Mouse (Mus musculus) hindbrain, embryonic 13.5 days (tissue): ENCODE data around the gene Ap1m1. TPM values are rescaled to one million over a fixed set of nuclear protein-coding genes. Genes with fewer than 3 reads are reported as not detected.

Experiments used
- ATAC-seq: fragments of 200-750 bp; cut with Nextera tagmentation; 2 replicates; pipeline ENCODE4 v1.8.0; 2017; ENCODE audit warnings: moderate TSS enrichment; ENCODE audit not compliant: low FRiP score
- H3K27ac ChIP-seq: fragments of 300-500 bp; sonication (generic); 2 replicates; pipeline ENCODE4 v1.5.1; 2015; ENCODE audit warnings: inconsistent platforms, mild to moderate bottlenecking, moderate library complexity
- H3K27me3 ChIP-seq: fragments of 300-500 bp; sonication (generic); 2 replicates; pipeline ENCODE4 v1.6.1; 2015; ENCODE audit warnings: mild to moderate bottlenecking, inconsistent platforms
- H3K36me3 ChIP-seq: fragments of 300-500 bp; sonication (generic); 2 replicates; pipeline ENCODE4 v1.6.1; 2015; ENCODE audit warnings: mild to moderate bottlenecking, inconsistent platforms
- H3K4me1 ChIP-seq: fragments of 300-500 bp; sonication (generic); replicated peaks from 2 replicates; pipeline ENCODE4 v1.6.1; 2015; ENCODE audit warnings: inconsistent platforms
- H3K4me2 ChIP-seq: fragments of 300-500 bp; sonication (generic); 2 replicates; pipeline ENCODE4 v1.6.1; 2015; ENCODE audit warnings: inconsistent platforms, mild to moderate bottlenecking, moderate library complexity
- H3K4me3 ChIP-seq: fragments of 300-500 bp; sonication (generic); 2 replicates; pipeline ENCODE4 v1.5.1; 2015; ENCODE audit warnings: mild to moderate bottlenecking, inconsistent platforms
- H3K9ac ChIP-seq: fragments of 300-500 bp; sonication (generic); 2 replicates; pipeline ENCODE4 v1.6.1; 2015; ENCODE audit warnings: mild to moderate bottlenecking, inconsistent platforms
- H3K9me3 ChIP-seq: fragments of 300-500 bp; sonication (generic); 2 replicates; pipeline ENCODE4 v1.6.1; 2016; ENCODE audit warnings: inconsistent platforms
- WGBS: fragments of 180-500 bp; shearing (Covaris S2); methylation state at CpG from one replicate; pipeline ENCODE4 v1.1.7; 2015; 5-methylcytosine and 5-hydroxymethylcytosine counted together
- polyA plus RNA-seq: library from polyadenylated mRNA; unstranded; fragments of >200 nt; fragmentation: Nextera tagmentation; extraction: Ambion mirVana; gene quantifications from 2 replicates; pipeline ENCODE4 v1.2.1, GENCODE M21; 2015

Gene Ap1m1
- polyA plus RNA-seq, 1 experiment from 2014 or later, result 247 TPM

GRCm38 (mm10) chr8:72300654-72301400, 61.0 kb downstream of the Ap1m1 start:
- no peak overlapping the region for H3K4me2 ChIP-seq

GRCm38 (mm10) chr8:72301497-72301896, 61.7 kb downstream of the Ap1m1 start:
- Histone ChIP-seq H3K4me1 (no peaks in the 10 kb centered on the region), H3K36me3 (no peaks in the 10 kb centered on the region), H3K27ac (no peak overlapping the region), H3K9me3 (no peaks in the 10 kb centered on the region), H3K27me3 (no peaks in the 10 kb centered on the region), H3K9ac (no peak overlapping the region), H3K4me3 (no peak overlapping the region), H3K4me2 (no peak overlapping the region)
- ATAC-seq, result no peak
- 90% methylated on average over 5 of the region's 5 CpGs for WGBS

More at GRCm38 (mm10) chr8:72300654-72301400, 61.0 kb downstream of the Ap1m1 start:
- H3K27me3 ChIP-seq, result no peaks in the 10 kb centered on the region
- H3K9ac ChIP-seq, result no peak overlapping the region
- H3K4me1 ChIP-seq, result no peaks in the 10 kb centered on the region; the same call in 1 of the 2 replicates
- no peak for ATAC-seq
- WGBS, result 83% methylated on average over 9 of the region's 9 CpGs
- no peak overlapping the region for H3K27ac ChIP-seq
- no peaks in the 10 kb centered on the region for H3K36me3 ChIP-seq
- H3K4me3 ChIP-seq, result no peak overlapping the region
- H3K9me3 ChIP-seq, result no peaks in the 10 kb centered on the region

- H3K36me3 ChIP-seq, result no peaks in the 10 kb centered on the region
- H3K9me3 ChIP-seq, result no peaks in the 10 kb centered on the region
- no peak overlapping the region for H3K27ac ChIP-seq
- WGBS, result 73% methylated on average over 8 of the region's 8 CpGs
- H3K9ac ChIP-seq, result no peak overlapping the region
- no peak overlapping the region for H3K4me3 ChIP-seq
- ATAC-seq, result no peak
- no peak overlapping the region for H3K4me2 ChIP-seq
- no peaks in the 10 kb centered on the region for H3K27me3 ChIP-seq
- 0 out of 2 replicates have a peak, but pooled peaks cover 3% of the 10 kb centered on the region for H3K4me1 ChIP-seq
Observed at GRCm38 (mm10) chr8:72302986-72303612, 63.3 kb downstream of the Ap1m1 start.

GRCm38 (mm10) chr8:72303633-72304032, 63.8 kb downstream of the Ap1m1 start:
- no peaks in the 10 kb centered on the region for H3K27me3 ChIP-seq
- H3K27ac ChIP-seq, result no peak overlapping the region
- H3K36me3 ChIP-seq, result no peaks in the 10 kb centered on the region
- 75% methylated on average over 8 of the region's 8 CpGs for WGBS
- H3K4me1 ChIP-seq, result 0 out of 2 replicates have a peak, but pooled peaks cover 6% of the 10 kb centered on the region
- H3K9ac ChIP-seq, result no peak overlapping the region
- H3K4me3 ChIP-seq, result no peak overlapping the region
- H3K4me2 ChIP-seq, result no peak overlapping the region
- H3K9me3 ChIP-seq, result no peaks in the 10 kb centered on the region
- no peak for ATAC-seq

GRCm38 (mm10) chr8:72305210-72305905, 65.5 kb downstream of the Ap1m1 start, which contains the start of gene Gm10282:
Gm10282 (minus strand) TSS chr8:72305260.
- Histone ChIP-seq H3K27me3 (no peaks in the 10 kb centered on the region), H3K9ac (no peak within 1 kb of the TSS), H3K4me3 (no peak within 1 kb of the TSS), H3K9me3 (no peaks in the 10 kb centered on the region), H3K27ac (no peak within 1 kb of the TSS), H3K36me3 (no peaks in the 10 kb centered on the region), H3K4me1 (0 out of 2 replicates have a peak, but pooled peaks cover 6% of the 10 kb centered on the region), H3K4me2 (no peak within 1 kb of the TSS)
- no peak for ATAC-seq
- 78% methylated on average over 16 of the region's 16 CpGs for WGBS

- Histone ChIP-seq H3K4me1 (peaks cover 11% of the 10 kb centered on the region), H3K27me3 (no peaks in the 10 kb centered on the region)
- 90% methylated on average over 5 of the region's 5 CpGs for WGBS
Observed at GRCm38 (mm10) chr8:72306913-72307312, 67.1 kb downstream of the Ap1m1 start.

More at GRCm38 (mm10) chr8:72306913-72307312, 67.1 kb downstream of the Ap1m1 start:
- H3K4me3 ChIP-seq, result no peak overlapping the region
- no peaks in the 10 kb centered on the region for H3K9me3 ChIP-seq
- no peak overlapping the region for H3K4me2 ChIP-seq
- no peak overlapping the region for H3K9ac ChIP-seq
- no peak for ATAC-seq
- no peak overlapping the region for H3K27ac ChIP-seq
- H3K36me3 ChIP-seq, result no peaks in the 10 kb centered on the region

Other genes with a start within 250 kb of the Ap1m1 start
- gene Cyp4f18, start 230.4 kb upstream of the Ap1m1 start, polyA plus RNA-seq, result 0.73 and 0.76 TPM in 2 replicates
- gene Olfr372, start 198.8 kb upstream of the Ap1m1 start, polyA plus RNA-seq, result not detected in 2 replicates
- gene Olfr373, start 156.8 kb upstream of the Ap1m1 start, polyA plus RNA-seq, result not detected in 2 replicates
- gene Olfr374, start 133.0 kb upstream of the Ap1m1 start, polyA plus RNA-seq, result 0.05 TPM in 1 of 2 replicates, not detected in the other
- 221 and 233 TPM in 2 replicates for gene Tpm4, start 105.0 kb upstream of the Ap1m1 start, polyA plus RNA-seq
- 94.1 and 96.0 TPM in 2 replicates for gene Rab8a, start 78.8 kb upstream of the Ap1m1 start, polyA plus RNA-seq
- gene Hsh2d, start 50.4 kb upstream of the Ap1m1 start, polyA plus RNA-seq, result not detected in 2 replicates
- not detected in 2 replicates for gene Cib3, start 27.2 kb upstream of the Ap1m1 start, polyA plus RNA-seq
- not detected in 2 replicates for gene Gm11034, start 26.4 kb upstream of the Ap1m1 start, polyA plus RNA-seq
- 108 and 109 TPM in 2 replicates for gene Fam32a, start 20.3 kb upstream of the Ap1m1 start, polyA plus RNA-seq
- gene Gm10282, start 65.2 kb downstream of the Ap1m1 start, polyA plus RNA-seq, result 15.4 TPM in 2 replicates
- gene Klf2, start 79.0 kb downstream of the Ap1m1 start, polyA plus RNA-seq, result 5.0 and 5.9 TPM in 2 replicates
- gene Eps15l1, start 181.4 kb downstream of the Ap1m1 start, polyA plus RNA-seq, result 62.0 and 65.0 TPM in 2 replicates
- 1.1 and 1.3 TPM in 2 replicates for gene Calr3, start 203.9 kb downstream of the Ap1m1 start, polyA plus RNA-seq
- gene 1700030K09Rik, start 203.9 kb downstream of the Ap1m1 start, polyA plus RNA-seq, result 18.0 and 18.9 TPM in 2 replicates
- gene Cherp, start 235.2 kb downstream of the Ap1m1 start, polyA plus RNA-seq, result 51.9 and 54.2 TPM in 2 replicates